Mouse (Mus musculus): Measurements from ENCODE around the gene Cbx4. TPM values are rescaled to one million over a fixed set of nuclear protein-coding genes. Genes with fewer than 3 reads are reported as not detected.
"Not testable (repeated sequence)": the region's sequence is repeated elsewhere in the genome, so short reads cannot be mapped to it uniquely, and the experiment has no call there.

Gene Cbx4
- polyA plus RNA-seq, 1 experiment from 2014 or later: 7.7 TPM

- peaks cover 12% of the 10 kb centered on the region for H3K4me1 ChIP-seq (ENCODE audit: control insufficient read depth, insufficient read depth, low read length)
- no peak overlapping the region; the same call in 1 of the 2 replicates for H3K9ac ChIP-seq (ENCODE audit: low read depth, low read length)
- no peak for ATAC-seq (replicated peaks; ENCODE audit: insufficient number of reproducible peaks, low FRiP score, low TSS enrichment)
- H3K27me3 ChIP-seq (ENCODE audit: control insufficient read depth, insufficient read depth, low read length): no peaks in the 10 kb centered on the region
- H3K4me3 ChIP-seq (ENCODE audit: low read depth, low read length): no peak overlapping the region
- 68% methylated on average over 7 of the region's 7 CpGs for WGBS (ENCODE audit: insufficient replicate concordance)
- no peaks in the 10 kb centered on the region for H3K9me3 ChIP-seq (replicated peaks; ENCODE audit: control insufficient read depth, low read length)
- H3K27ac ChIP-seq (ENCODE audit: low read depth, low read length): no peak overlapping the region
- H3K4me2 ChIP-seq: peak overlapping the region; percentile 51; the same call in 1 of the 2 replicates
- H3K36me3 ChIP-seq (ENCODE audit: control insufficient read depth, insufficient read depth, low read length): no peaks in the 10 kb centered on the region
Observed at GRCm38 (mm10) chr11:119105071-119105609, 19.1 kb upstream of the Cbx4 start.

- Histone ChIP-seq H3K4me1 (ENCODE audit: control insufficient read depth, insufficient read depth, low read length) (peaks cover 12% of the 10 kb centered on the region), H3K36me3 (ENCODE audit: control insufficient read depth, insufficient read depth, low read length) (no peaks in the 10 kb centered on the region), H3K9me3 (replicated peaks; ENCODE audit: control insufficient read depth, low read length) (no peaks in the 10 kb centered on the region), H3K27me3 (ENCODE audit: control insufficient read depth, insufficient read depth, low read length) (no peaks in the 10 kb centered on the region), H3K9ac (ENCODE audit: low read depth, low read length) (no peak overlapping the region), H3K4me3 (ENCODE audit: low read depth, low read length) (no peak overlapping the region), H3K4me2 (no peak overlapping the region), H3K27ac (ENCODE audit: low read depth, low read length) (no peak overlapping the region)
- no peak for ATAC-seq (replicated peaks; ENCODE audit: insufficient number of reproducible peaks, low FRiP score, low TSS enrichment)
- WGBS (ENCODE audit: insufficient replicate concordance): 69% methylated on average over 3 of the region's 3 CpGs
Observed at GRCm38 (mm10) chr11:119103991-119104390, 18.0 kb upstream of the Cbx4 start.

GRCm38 (mm10) chr11:119100355-119100754 is 14.3 kb upstream of the Cbx4 start:
- H3K27ac ChIP-seq (ENCODE audit: low read depth, low read length); ATAC-seq (replicated peaks; ENCODE audit: insufficient number of reproducible peaks, low FRiP score, low TSS enrichment); H3K4me2 ChIP-seq; H3K4me1 ChIP-seq (ENCODE audit: control insufficient read depth, insufficient read depth, low read length); H3K27me3 ChIP-seq (ENCODE audit: control insufficient read depth, insufficient read depth, low read length); H3K9me3 ChIP-seq (replicated peaks; ENCODE audit: control insufficient read depth, low read length); H3K4me3 ChIP-seq (ENCODE audit: low read depth, low read length); H3K36me3 ChIP-seq (ENCODE audit: control insufficient read depth, insufficient read depth, low read length); H3K9ac ChIP-seq (ENCODE audit: low read depth, low read length): not testable (repeated sequence)
- 62% methylated on average over 4 of the region's 4 CpGs for WGBS (ENCODE audit: insufficient replicate concordance)

- WGBS (ENCODE audit: insufficient replicate concordance): 55% methylated on average over 4 of the region's 4 CpGs
- Histone ChIP-seq H3K4me2 (no peak overlapping the region), H3K4me1 (ENCODE audit: control insufficient read depth, insufficient read depth, low read length) (peaks cover 14% of the 10 kb centered on the region), H3K9ac (ENCODE audit: low read depth, low read length) (no peak overlapping the region), H3K27ac (ENCODE audit: low read depth, low read length) (no peak overlapping the region), H3K27me3 (ENCODE audit: control insufficient read depth, insufficient read depth, low read length) (peaks cover 2% of the 10 kb centered on the region; the same call in 1 of the 2 replicates), H3K4me3 (ENCODE audit: low read depth, low read length) (no peak overlapping the region), H3K36me3 (ENCODE audit: control insufficient read depth, insufficient read depth, low read length) (no peaks in the 10 kb centered on the region), H3K9me3 (replicated peaks; ENCODE audit: control insufficient read depth, low read length) (no peaks in the 10 kb centered on the region)
- no peak for ATAC-seq (replicated peaks; ENCODE audit: insufficient number of reproducible peaks, low FRiP score, low TSS enrichment)
Observed at GRCm38 (mm10) chr11:119098202-119098601, 12.2 kb upstream of the Cbx4 start.

- Histone ChIP-seq H3K4me2 (no peak overlapping the region), H3K9me3 (replicated peaks; ENCODE audit: control insufficient read depth, low read length) (no peaks in the 10 kb centered on the region), H3K4me3 (ENCODE audit: low read depth, low read length) (no peak overlapping the region), H3K9ac (ENCODE audit: low read depth, low read length) (no peak overlapping the region), H3K27ac (ENCODE audit: low read depth, low read length) (no peak overlapping the region), H3K36me3 (ENCODE audit: control insufficient read depth, insufficient read depth, low read length) (no peaks in the 10 kb centered on the region), H3K27me3 (ENCODE audit: control insufficient read depth, insufficient read depth, low read length) (peaks cover 6% of the 10 kb centered on the region; the same call in 1 of the 2 replicates), H3K4me1 (ENCODE audit: control insufficient read depth, insufficient read depth, low read length) (peaks cover 17% of the 10 kb centered on the region)
- 34% methylated on average over 3 of the region's 3 CpGs for WGBS (ENCODE audit: insufficient replicate concordance)
- ATAC-seq (replicated peaks; ENCODE audit: insufficient number of reproducible peaks, low FRiP score, low TSS enrichment): no peak
Observed at GRCm38 (mm10) chr11:119095441-119095840, 9.4 kb upstream of the Cbx4 start.

GRCm38 (mm10) chr11:119093322-119093721 is 7.3 kb upstream of the Cbx4 start:
- peaks cover 25% of the 10 kb centered on the region for H3K27me3 ChIP-seq (ENCODE audit: control insufficient read depth, insufficient read depth, low read length)
- H3K4me1 ChIP-seq (ENCODE audit: control insufficient read depth, insufficient read depth, low read length): peaks cover 27% of the 10 kb centered on the region
- no peak overlapping the region for H3K4me2 ChIP-seq
- H3K9ac ChIP-seq (ENCODE audit: low read depth, low read length): no peak overlapping the region
- no peak overlapping the region for H3K27ac ChIP-seq (ENCODE audit: low read depth, low read length)
- 52% methylated on average over 1 of the region's 1 CpGs for WGBS (ENCODE audit: insufficient replicate concordance)
- no peak for ATAC-seq (replicated peaks; ENCODE audit: insufficient number of reproducible peaks, low FRiP score, low TSS enrichment)
- no peaks in the 10 kb centered on the region for H3K36me3 ChIP-seq (ENCODE audit: control insufficient read depth, insufficient read depth, low read length)
- H3K4me3 ChIP-seq (ENCODE audit: low read depth, low read length): no peak overlapping the region
- H3K9me3 ChIP-seq (replicated peaks; ENCODE audit: control insufficient read depth, low read length): no peaks in the 10 kb centered on the region

- WGBS (ENCODE audit: insufficient replicate concordance): 59% methylated on average over 3 of the region's 3 CpGs
- peaks cover 33% of the 10 kb centered on the region for H3K4me1 ChIP-seq (ENCODE audit: control insufficient read depth, insufficient read depth, low read length)
- no peak overlapping the region for H3K27ac ChIP-seq (ENCODE audit: low read depth, low read length)
- H3K9me3 ChIP-seq (replicated peaks; ENCODE audit: control insufficient read depth, low read length): no peaks in the 10 kb centered on the region
- no peak overlapping the region for H3K4me3 ChIP-seq (ENCODE audit: low read depth, low read length)
- ATAC-seq (replicated peaks; ENCODE audit: insufficient number of reproducible peaks, low FRiP score, low TSS enrichment): no peak
- H3K36me3 ChIP-seq (ENCODE audit: control insufficient read depth, insufficient read depth, low read length): no peaks in the 10 kb centered on the region
- H3K9ac ChIP-seq (ENCODE audit: low read depth, low read length): no peak overlapping the region
- H3K27me3 ChIP-seq (ENCODE audit: control insufficient read depth, insufficient read depth, low read length): peaks cover 35% of the 10 kb centered on the region
- H3K4me2 ChIP-seq: no peak overlapping the region
Observed at GRCm38 (mm10) chr11:119092286-119092685, 6.3 kb upstream of the Cbx4 start.

- H3K27ac ChIP-seq (ENCODE audit: low read depth, low read length): no peak overlapping the region
- peaks cover 35% of the 10 kb centered on the region for H3K4me1 ChIP-seq (ENCODE audit: control insufficient read depth, insufficient read depth, low read length)
- ATAC-seq (replicated peaks; ENCODE audit: insufficient number of reproducible peaks, low FRiP score, low TSS enrichment): no peak
- peaks cover 38% of the 10 kb centered on the region for H3K27me3 ChIP-seq (ENCODE audit: control insufficient read depth, insufficient read depth, low read length)
- H3K9me3 ChIP-seq (replicated peaks; ENCODE audit: control insufficient read depth, low read length): no peaks in the 10 kb centered on the region
- peak overlapping the region; percentile 55; the same call in 1 of the 2 replicates for H3K4me3 ChIP-seq (ENCODE audit: low read depth, low read length)
- 6% methylated on average over 8 of the region's 8 CpGs for WGBS (ENCODE audit: insufficient replicate concordance)
- no peaks in the 10 kb centered on the region for H3K36me3 ChIP-seq (ENCODE audit: control insufficient read depth, insufficient read depth, low read length)
- H3K4me2 ChIP-seq: peak overlapping the region; percentile 84
- no peak overlapping the region for H3K9ac ChIP-seq (ENCODE audit: low read depth, low read length)
Observed at GRCm38 (mm10) chr11:119091598-119091991, 5.6 kb upstream of the Cbx4 start.

GRCm38 (mm10) chr11:119090961-119091597 is 5.1 kb upstream of the Cbx4 start:
- Histone ChIP-seq H3K36me3 (ENCODE audit: control insufficient read depth, insufficient read depth, low read length) (no peaks in the 10 kb centered on the region), H3K4me2 (peak overlapping the region; percentile 84), H3K4me1 (ENCODE audit: control insufficient read depth, insufficient read depth, low read length) (peaks cover 37% of the 10 kb centered on the region), H3K27me3 (ENCODE audit: control insufficient read depth, insufficient read depth, low read length) (peaks cover 38% of the 10 kb centered on the region), H3K4me3 (ENCODE audit: low read depth, low read length) (peak overlapping the region; percentile 55), H3K9me3 (replicated peaks; ENCODE audit: control insufficient read depth, low read length) (no peaks in the 10 kb centered on the region), H3K27ac (ENCODE audit: low read depth, low read length) (no peak overlapping the region), H3K9ac (ENCODE audit: low read depth, low read length) (peak overlapping the region; percentile 71)
- peak; percentile 36; the same call in 1 of the 2 replicates for ATAC-seq (replicated peaks; ENCODE audit: insufficient number of reproducible peaks, low FRiP score, low TSS enrichment)
- 1% methylated on average over 41 of the region's 42 CpGs for WGBS (ENCODE audit: insufficient replicate concordance)
